Mouse (Mus musculus) spleen, postnatal 14 days (tissue): Measurements from ENCODE around the gene Hspbap1.

Experiments
- DNase-seq, 2 experiments: peaks; one replicate each; pipeline ENCODE4 v3.0.0; 2021 to 2022; ENCODE audit warnings: low spot score in 2 of 2

The Hspbap1 gene

DNA sequence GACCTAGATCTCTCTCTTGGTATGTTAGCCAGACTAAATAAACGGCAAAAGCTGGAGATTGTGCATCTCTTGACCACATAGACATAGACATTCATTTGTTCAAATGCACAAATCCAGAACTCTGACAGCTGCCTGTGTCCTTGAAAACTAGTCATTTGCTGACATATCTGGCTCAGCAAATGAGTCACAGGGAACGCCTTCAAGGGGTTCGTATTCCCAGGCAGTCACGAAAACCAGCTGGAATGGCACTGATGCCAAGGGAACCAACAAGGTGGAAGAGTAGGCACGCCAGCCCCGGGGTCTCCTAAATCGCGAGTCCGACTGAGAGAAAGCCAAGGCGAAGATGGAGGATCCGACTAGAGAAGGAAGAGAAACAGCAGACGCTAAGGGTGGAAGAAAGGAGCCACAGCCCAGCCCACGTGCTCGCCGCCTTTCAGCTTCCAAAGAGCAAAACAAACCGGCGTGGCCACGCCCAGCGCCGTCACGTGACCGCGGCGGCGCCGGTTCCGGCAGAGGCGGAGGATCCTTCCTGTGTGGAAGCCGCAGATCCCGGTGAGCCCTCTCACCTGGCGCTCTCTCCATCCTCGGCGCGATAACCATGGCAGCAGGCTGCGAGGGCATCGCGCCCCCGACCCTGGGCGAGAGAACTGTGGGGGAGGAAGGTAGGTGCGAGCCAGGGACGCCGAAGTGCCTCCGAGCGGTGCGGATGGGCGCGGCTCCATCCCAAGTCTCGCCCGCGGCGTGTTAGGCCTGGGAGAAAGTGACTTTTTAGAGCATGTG is at the start of gene Hspbap1:
Hspbap1 (plus strand) TSS at position 498 of the 780 bp plus-strand sequence.
- peak; percentile 86 to 90 for DNase-seq

DNA sequence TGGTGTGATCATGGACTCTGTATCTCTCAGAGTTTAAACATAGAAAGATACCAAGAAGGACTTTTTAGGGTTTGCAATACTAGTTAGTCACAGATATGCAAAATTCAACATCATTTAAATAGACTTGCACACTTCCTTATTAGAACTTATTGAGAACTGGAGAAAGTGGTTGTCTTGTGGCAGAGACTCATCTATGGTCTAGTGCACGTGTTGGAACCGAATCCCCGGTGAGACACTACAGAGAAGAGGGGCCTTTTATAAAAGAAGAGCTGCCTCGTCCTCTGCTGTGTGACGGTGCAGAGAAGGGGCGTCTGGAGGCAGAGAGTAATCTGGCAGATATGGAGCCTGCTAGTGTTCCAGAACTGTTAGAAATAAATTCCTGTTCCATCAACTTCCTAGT is 45.6 kb upstream of the Hspbap1 start:
- DNase-seq: no peak

DNA sequence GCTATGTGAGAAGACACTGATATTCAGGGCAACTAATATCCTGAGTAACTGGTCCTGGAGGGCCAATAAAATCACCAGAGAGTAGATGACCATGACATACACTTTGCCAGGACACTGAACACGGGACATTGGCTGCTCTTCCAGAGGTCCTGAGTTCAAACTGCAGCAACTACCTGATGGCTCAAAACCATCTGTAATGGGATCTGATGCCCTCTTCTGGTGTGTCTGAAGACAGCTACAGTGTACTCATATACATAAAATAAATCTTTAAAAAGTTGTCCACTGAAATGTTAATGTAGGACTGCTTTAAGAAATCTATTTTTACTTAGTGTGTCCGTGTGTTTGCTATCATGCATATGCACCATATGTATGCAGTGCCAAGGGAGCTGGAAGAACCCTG is 43.6 kb upstream of the Hspbap1 start:
- DNase-seq: no peak

DNA sequence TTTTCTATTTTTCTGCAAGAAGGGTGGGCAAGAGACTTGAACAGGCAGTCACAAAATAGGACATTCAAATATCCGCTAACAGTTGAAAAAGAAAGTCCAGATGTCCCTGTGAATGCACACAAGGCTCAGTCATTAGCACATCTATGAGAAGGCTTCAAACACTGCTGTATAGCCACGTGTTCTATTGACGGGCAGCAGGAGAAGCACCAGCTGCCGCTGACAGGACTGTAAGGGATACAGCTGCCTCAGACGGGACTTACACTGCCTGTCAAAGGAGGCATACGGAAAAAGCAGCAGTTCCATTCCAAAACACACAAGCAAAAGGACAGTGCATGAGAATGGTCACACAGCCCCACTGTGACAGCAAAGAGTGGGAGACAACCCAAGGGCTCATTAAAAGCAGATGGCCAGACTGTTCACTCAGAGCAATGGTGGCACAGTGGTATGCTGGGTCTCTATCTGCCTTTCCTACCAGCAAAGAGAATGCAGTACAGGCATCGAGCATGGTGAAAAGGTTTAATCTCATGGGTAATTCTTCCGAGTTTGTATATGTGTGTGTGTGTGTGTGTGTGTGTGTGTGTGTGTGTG is 40.9 kb upstream of the Hspbap1 start:
- DNase-seq: no peak

DNA sequence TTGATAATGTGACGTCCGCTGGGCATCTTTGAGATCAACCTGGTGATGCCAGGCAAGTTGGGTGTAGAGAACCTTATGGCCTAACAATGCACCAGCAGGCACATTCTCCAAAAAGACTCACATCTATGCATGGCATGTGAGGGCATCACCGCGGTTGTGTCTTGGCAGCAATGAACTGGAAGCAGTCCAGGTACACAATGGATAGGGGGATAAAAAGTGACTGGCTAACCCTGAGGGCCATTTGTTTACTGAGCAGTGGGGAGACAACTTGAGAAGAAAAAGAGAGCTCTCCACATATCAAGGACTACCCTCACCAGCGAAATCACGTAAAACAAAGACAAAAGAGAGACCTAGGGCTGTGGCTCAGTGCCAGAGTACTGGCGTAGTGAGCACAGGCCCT is 38.1 kb upstream of the Hspbap1 start:
- DNase-seq: no peak

DNA sequence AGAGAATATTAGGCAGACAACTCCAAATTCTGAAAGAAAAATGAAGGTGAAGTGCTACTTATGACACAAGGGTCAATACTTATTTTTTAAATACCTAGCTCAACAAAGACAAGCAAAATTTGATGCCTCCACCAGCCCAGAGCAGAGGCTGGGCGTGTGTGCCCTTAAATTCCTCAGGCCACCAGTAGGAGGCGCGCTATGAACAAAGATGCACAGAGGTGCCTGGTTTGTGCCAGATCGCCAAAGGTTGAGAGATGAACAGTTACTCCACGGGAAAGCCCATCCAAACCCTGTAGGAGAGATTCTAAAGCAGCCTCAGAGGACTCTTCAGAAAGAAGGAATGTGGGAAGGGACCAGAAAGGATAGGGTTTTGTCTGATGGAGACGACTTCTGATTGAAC is 36.1 kb upstream of the Hspbap1 start:
- peak; percentile 58 to 73 for DNase-seq

DNA sequence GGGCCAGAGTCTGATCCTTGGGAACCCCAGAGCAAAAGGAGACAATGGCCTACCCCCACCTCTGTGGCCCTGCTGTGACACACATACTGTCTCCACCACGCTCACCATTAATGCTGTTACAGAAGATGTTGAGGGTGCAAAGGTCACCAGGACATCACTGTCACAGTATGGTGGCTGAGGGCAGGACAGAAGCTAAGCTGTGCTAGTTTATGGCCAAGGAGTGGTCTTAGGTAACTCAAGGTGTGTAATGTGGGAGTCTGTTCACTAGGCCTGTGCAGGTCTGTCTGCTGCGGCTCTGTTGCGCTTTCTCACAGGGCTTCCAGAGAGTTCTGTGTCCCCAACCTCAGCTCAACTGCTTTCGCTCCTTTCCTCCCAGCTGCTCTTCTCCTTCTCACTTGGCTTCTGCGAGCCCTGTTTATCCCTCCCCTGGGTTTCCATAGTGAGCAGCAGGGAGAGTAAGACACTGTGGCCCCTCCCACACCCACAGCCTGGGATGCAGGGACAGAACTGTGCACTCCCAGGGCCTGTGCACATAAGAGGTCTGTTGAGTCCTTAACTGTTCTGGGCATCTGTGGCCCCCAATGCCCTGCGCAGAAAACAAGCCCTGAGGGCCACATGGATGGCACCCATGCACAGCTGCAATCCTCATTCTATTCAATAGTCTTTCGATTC is 31.9 kb upstream of the Hspbap1 start:
- DNase-seq: no peak

DNA sequence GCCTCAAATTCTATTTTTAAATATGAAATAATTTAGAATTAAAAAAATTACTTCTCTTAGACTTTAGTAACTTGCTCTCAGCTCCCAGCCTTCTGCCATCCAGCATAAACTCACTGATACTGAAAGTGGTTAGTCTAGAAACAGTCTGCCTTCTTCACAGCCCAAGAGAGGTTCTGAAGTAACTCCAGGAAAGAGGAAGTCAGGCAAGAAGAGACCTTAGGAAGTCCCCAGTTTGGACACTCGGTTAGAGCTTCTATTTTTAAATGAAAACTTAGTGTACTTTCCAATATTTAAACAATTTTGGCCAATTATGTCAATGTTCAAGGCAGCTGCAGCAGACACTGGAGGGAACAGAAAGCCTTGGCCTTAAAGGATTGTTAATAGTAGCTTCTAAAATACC is 30.6 kb upstream of the Hspbap1 start:
- DNase-seq: no peak

DNA sequence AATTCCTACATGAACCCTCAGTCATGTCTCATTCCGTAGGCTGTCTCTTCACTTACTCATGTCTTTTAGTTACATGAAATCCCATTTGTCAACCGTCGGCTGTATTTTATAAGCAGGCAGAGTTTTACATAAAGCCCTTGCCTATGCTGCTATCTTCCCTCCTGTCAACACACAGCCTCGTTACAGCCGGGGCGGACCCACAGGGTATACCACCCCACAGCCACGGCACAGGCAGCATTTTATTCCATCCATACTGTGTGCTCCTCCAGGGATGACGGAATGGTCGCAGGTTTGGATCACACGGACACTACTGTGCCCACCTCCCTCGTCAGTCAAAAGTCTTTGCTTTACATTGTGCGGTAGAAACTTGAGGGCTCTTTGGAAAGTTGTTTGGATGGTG is 29.8 kb upstream of the Hspbap1 start:
- no peak for DNase-seq

DNA sequence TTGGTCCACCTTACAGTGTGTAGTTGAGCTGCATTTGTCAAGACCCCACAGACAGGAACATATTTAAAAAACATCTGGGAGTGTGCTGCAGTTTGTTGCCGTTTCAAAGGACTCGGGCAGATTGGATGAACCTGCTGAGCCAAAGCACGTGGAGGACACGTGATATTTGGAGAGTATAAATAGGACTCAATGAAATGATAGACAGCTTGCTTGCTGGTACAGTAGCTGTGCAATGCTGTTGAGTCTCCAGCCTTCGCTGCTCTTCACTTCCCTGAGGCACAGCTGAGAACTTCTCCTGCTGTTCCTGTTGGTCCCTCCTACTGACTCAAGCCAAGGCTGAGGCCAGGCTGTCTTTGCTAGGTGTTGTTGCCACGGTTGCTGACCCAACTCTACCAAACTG is 29.2 kb upstream of the Hspbap1 start:
- no peak for DNase-seq

DNA sequence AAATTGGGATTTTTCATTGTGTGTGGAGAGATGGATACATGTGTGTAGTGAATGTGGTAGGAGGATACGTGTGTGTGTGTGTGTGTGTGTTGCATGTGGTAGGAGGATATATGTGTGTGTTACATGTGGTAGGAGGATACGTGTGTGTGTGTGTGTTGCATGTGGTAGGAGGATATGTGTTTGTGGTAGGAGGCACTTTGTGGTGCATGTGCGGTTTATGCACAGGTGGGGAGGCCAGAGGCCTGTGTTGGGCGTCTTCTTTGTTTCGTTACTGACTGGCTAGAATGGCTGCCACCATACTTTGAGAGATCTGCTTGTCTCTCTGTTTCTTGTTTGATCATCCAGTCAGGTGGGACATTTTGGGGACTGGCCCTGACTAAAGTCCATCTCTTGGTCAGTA is 28.6 kb upstream of the Hspbap1 start:
- no peak for DNase-seq

DNA sequence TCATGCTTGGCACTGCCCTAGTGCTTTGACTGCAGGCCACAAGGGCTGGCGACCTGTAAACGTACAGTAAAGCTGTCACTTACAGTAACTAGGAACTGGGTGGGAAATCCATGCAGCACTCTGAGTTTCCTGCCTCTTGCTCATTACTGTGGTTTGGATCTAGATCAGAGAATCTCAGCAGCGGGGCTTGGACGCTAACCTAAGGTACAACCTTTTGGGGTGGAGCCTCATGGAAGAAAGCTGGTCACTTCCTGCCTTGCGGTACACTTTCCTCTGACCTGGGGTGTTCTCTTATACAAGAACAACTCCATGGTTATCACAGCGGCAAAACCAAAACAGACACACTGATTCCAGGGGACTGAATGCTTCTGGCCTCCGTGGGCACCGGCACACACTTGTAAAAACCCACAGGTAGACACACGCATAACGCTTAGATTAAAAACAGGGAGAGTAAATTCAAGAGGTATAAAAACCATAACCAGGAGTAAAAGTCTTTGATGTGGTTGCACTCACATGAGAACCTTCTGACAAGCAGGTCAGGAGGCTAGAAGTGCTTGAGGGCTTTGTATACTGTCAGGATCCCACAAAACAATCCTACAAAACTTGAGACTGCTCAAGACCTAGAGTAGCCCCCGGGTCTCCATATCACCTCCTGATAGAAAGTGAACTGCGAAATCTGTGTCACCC is 27.8 kb upstream of the Hspbap1 start:
- DNase-seq: no peak

DNA sequence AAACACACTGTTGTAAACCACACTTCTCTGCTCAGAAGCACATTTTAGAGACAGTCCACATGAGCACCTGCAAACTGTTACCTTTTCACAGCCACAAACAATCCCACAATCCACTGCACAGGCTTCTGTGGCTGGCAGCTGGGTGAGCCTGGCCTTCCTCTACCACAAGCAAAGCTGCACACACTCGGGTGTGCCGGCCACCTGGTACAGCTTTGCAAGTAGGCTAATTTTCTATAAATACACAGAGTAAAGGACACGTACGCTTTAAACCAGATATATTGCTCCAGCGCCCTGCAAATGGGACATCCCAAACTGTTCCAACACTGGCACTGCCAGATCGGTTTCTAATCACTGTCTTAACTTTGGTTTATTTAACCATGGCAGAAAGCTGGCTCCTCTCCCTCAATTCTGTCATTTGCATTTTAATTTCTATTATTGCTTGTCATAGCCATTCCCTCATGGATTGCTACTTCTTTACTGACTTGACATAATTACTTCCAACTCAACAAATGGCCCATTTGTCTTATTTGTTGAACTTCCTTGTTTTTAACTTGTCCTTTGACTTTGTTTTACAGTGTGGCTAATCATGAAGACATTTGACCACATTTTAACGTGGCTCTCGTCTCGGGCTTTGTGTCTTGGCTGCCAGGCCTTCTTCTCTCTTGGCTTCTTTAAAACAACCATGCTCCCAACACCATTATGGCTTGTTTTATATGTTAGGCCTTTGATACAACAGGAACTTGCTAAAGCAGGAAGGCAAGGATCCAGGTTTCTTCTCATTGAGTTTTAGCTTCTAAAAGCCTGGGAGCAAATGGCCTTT is 22.5 kb upstream of the Hspbap1 start:
- DNase-seq: no peak

DNA sequence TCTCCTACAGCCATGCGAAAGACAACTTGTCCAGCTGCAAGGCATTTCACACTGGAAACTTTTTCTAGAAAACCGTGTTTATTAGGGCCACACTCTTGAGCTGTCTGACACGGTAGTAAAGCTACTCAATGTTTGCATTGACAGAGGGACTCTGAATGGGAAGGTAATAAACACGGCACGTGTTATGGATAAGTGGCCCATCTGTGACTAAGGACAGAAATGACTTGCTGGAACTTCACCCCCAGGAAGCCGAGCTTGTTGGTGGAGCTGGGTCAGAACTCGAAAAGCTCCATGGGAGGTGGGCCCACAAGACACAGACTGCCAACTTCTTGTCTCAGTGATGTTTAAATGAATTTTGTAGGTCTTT is 22.0 kb upstream of the Hspbap1 start:
- no peak for DNase-seq

DNA sequence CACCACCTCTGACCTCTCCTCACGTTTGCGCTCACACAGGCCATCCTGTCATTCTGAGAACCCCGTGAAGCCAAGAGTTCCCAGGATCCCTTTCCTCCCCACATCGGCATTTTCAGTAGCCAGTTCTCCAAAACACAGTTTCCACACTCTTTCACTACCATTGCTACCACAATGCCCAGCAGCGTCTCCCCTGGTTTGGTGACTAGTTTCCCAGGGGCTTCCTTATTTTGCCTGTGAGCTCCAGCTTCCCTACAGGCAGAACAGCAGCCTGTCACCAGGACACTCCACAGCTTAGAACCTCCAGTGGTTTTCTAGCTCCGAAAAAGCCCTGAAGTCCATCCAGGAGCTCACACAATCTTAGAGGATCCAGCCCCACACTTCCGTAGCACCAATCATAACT is 20.8 kb upstream of the Hspbap1 start:
- no peak for DNase-seq

DNA sequence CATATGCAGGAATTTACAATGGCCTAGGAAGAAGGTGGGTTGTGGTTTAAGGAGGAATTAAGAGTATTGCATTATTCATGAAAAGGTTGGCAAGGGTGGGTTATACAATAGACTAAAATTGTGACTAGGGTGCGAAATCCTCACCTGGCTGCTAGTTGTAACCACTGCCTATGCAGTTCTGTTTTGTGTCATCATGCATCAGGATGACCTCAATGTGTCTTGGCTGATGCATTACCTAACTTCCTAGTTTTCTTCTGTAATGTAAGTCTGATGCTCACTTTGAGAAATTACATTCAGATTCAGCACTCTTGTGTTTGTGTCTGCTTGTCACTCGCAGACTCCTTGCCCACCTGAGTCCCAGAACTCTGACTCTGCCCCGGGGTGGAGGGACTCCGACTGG is 18.3 kb upstream of the Hspbap1 start:
- DNase-seq: no peak

DNA sequence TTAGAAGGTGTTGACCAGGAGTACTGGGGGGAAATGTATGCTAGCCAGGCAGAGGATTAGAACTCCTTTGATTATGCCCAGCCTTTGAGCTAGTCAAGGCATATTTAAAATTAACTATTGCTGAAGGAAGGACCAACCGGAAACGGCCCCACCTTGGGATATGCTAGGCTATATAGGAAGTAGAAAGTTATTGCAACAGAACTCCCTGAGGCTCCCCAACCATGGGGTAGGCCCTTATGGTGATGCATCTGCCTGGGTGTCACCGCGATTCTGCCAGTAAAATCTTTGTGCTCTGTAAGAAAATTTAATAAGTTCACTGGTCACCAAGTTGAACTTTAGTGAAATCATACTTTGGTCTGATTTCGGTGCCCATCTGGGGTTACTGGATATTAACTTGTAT is 16.2 kb upstream of the Hspbap1 start:
- DNase-seq: no peak

DNA sequence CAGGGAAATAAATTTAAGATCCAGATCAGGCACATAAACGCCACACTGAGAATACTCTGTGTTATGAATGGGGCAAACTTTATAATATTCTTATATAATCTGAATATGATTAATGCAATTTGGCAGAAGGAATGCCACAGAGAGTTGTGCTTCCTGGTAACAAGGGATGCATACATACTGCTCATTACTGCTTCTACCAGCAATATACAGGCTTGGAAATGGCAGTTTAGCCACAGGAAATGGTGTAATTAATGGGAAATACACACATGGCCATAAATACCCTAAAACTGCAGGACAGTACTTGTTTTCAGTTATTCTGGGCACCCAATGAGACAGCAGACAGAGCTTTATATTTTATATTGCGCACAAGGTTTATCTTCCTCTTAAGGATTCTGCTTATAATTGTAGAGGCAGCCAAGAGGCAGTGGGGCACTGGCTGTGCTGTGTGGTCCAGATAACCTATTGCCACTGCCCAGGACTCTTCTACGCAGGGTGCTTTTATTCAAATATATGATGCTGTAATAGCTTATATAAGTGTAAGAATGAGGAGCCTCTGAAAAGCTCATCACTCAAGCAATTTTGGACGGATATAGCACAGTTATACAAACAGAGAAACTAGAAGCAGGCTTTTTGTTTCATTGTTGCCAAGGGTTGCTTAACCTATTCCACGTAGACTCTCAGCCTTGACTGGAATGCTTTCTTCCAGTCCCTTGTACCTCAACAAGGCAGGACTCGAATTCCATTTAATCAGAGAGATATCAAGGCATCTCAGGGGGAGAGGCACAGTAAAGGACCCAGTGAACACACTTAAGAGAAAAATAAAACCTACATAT is 14.5 kb upstream of the Hspbap1 start:
- DNase-seq: no peak

DNA sequence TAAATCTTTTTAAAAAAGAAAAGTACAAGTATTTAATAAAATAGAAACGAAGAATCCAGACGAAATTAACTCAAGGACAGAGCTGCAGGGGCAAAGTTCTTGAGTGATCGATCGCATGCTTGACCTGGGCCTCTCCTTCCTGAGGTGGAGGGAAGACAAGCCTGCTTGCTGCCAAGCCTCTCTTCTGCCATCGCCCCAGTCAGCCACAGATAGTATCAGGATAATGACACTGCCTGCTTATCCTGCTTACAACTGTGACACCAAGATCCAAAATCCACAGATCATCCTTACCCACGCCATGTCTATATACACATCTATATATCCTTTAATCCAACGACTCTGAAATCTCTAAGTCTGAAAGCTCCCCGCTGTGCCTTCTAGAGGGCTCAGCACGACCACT is 13.5 kb upstream of the Hspbap1 start:
- no peak for DNase-seq

DNA sequence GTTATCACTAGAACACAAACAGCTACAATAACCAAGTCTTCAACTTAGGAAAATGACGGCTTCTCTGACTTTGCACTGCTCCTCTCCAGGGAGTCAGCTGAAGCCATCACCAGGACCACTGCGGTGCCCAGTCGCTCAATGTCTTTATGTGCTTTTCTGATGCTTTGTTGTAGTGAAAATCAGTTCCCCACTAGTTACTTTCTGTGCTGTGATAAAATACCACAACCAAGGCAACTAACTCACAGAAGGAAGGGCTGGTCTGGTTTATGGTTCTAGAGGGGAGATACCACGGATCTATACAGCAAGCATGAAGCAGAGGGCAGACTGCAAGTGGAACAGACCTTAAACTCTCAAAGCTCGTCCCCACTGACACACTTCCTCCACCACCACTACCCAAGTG is 10.8 kb upstream of the Hspbap1 start:
- DNase-seq: no peak
